In the genomic region with DNA sequence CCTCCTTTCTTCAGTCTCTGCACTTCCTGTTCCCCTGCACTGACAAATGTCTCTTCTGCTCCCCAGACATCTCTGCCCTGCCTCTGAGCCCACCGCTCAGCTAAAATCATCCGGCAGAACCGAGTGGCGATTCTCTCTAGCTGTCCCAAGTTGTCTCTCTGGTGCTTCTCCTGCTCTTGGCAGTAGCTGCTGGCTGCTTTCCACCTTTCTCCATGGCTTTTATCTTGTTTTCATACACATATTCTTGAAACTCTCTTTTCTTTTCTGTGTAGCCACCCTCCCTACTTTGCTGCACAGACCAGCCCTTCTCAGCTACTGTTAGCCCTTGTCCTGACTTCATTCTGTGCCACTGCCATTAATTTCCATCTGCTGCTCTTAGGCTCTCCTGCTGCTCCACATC, we compare ENCODE assay signal across 1 mouse cellular context.
TF ChIP-seq lines count a peak whose summit lies in the region.

No protein-coding gene starts in this region.

TF ChIP-seq in MEL, 35 proteins besides CTCF, POLR2A, EP300 and RAD21 (continued from another document):
- TF ChIP-seq JUND (IDR thresholded peaks at IDR 0.05; ENCODE audit: low read depth, low read length), result no peak
- no peak for TF ChIP-seq MYB (IDR thresholded peaks at IDR 0.05; ENCODE audit: low read depth, low read length)
- no peak for TF ChIP-seq TAL1 (IDR thresholded peaks at IDR 0.05; ENCODE audit: low read length)
- 0 out of 2 replicates have a peak, but pooled peaks have one; percentile 26 for TF ChIP-seq ELF1 (IDR thresholded peaks at IDR 0.05; ENCODE audit: low read depth, low read length)
- TF ChIP-seq ETS1 (IDR thresholded peaks at IDR 0.05; ENCODE audit: low read depth, low read length), result no peak
